Mouse (Mus musculus): ENCODE data around the gene Lyar.

Gene Lyar

DNA sequence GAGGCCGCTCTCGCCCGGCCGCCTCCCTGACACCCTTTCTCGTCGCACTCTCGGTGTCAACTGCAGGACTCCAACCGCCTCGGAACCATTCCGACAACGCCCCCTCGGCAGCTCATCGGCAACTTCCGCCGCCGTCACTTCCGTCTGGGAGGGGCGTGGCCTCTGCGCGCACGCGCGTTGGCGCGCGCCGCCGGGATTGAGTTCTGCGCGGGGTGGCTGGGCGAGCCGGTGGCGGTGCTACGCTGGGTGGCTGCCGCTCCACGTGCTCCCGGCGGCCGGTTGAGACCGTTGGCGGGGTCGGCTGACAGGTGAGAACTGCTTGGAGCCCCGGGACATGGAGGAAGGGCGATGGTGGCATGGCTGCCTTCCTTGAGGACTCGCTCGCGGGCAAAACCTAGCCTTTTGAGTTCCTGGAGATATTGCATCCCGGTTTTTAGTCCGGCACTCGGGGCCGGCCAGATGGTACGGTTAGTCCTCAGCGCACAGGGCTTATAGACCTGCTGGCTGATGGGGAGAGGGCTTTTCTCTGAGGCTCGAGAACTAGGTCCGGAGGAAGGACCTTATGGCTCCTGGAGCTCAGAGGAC, at the start of gene Lyar, which contains the start of gene Zbtb49:
Lyar (plus strand) TSS at position 143 of the 585 bp plus-strand sequence.
Zbtb49 (minus strand) TSS at position 130 of the 585 bp plus-strand sequence.
- DNase-seq (ENCODE audit: low spot score), result peak; percentile 86

DNA sequence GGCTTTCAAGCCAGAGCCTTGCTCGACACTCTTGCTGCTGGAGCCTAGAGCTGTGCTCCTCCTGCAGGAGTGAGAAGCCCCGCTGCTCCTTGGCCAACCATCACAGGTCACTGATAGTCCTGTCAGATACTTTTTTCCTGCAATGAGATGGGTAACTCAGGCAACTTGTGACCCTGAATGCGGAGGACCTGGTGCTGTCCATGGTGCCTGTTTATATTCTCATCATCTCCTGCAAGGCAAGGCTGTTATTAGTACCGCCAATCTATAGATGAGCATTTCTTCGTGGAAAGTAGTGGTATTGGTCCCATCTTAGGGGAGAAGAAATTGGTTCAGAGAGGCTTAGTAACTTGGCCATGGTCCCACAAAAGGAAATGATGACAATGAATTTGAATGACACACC, 46.5 kb upstream of the Lyar start:
- no peak for DNase-seq (ENCODE audit: low spot score)

- no peak for DNase-seq (ENCODE audit: low spot score)
Measured at GRCm38 (mm10) chr5:38174256-38174912, 45.9 kb upstream of the Lyar start.

DNA sequence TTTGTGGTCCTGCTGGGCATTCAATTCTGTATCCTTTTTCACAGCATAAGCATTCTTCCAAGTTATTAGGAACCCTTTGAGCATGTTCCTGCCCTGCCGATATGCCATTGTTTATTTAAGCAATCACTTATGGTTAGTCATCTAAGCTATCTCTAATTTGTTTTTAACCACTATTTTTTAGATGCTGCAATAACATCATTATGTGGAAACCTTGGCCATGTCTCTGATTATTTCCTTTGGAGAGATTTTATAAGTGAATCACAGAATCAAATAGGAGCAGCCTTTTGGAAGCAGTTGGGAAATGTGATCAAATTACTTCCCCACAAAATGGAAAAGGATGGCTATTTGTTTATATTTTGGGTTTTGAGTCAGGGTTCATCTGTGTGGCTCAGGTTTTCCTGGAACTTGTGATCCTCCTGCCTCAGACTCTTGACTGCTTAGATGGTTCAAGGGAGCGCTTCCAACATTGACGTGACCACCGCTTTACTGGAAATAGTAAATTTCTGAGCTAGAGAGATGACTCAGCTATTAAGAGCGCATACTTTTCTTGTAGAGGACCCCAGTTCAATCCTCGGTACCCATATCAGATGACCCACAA, 35.5 kb upstream of the Lyar start:
- no peak for DNase-seq (ENCODE audit: low spot score)

DNA sequence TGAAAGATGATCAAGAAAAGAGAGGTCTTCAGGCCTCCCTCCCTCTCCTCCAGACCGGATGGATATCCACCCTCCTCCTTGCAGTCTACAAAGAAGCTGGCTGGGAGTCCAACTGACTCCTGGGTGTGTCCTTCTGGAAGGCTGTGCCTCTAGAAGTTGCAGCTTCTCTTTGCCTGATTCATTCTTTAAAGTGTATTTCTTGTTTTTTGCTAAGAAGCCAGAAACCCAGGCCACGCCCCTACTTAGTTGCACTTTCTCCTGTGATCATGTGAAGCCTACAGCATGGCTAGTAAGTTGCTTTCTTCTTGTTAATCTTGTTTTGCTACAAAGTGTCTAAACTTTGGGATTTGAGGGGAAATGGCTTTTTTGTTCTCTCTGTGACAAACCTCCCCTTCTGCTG, 33.3 kb upstream of the Lyar start:
- DNase-seq (ENCODE audit: low spot score), result no peak

- no peak for DNase-seq (ENCODE audit: low spot score)
Measured at GRCm38 (mm10) chr5:38190907-38191306, 29.4 kb upstream of the Lyar start.

DNA sequence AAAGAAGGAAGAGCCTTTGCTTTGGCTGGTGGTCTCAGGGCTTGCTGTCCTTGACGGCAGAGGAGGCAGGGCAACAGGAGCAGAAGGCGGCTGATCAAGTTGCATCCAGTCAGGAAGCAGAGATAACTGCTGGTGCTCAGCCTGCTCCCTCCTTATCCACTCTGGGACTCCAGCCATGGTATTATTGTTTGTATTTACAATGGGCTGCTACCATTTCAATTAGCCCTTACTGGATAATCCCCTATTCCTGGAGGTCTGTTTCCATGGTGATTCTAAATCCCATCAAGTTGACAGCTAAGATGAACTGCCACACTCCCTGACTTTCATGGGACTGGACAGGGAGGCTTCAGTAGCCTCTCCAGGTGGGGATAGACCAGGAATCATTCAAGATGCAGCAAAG, 25.3 kb upstream of the Lyar start:
- no peak for DNase-seq (ENCODE audit: low spot score)

GRCm38 (mm10) chr5:38195941-38196340, 24.3 kb upstream of the Lyar start:
- DNase-seq (ENCODE audit: low spot score), result no peak

GRCm38 (mm10) chr5:38196821-38197481, 23.3 kb upstream of the Lyar start:
- DNase-seq (ENCODE audit: low spot score), result no peak

GRCm38 (mm10) chr5:38197482-38197823, 22.8 kb upstream of the Lyar start:
- peak; percentile 78 for DNase-seq (ENCODE audit: low spot score)

- DNase-seq (ENCODE audit: low spot score), result no peak
Measured at GRCm38 (mm10) chr5:38199686-38200085, 20.6 kb upstream of the Lyar start.

GRCm38 (mm10) chr5:38205303-38205726, 15.0 kb upstream of the Lyar start:
- DNase-seq (ENCODE audit: low spot score), result no peak

GRCm38 (mm10) chr5:38208985-38209384, 11.3 kb upstream of the Lyar start:
- no peak for DNase-seq (ENCODE audit: low spot score)

DNA sequence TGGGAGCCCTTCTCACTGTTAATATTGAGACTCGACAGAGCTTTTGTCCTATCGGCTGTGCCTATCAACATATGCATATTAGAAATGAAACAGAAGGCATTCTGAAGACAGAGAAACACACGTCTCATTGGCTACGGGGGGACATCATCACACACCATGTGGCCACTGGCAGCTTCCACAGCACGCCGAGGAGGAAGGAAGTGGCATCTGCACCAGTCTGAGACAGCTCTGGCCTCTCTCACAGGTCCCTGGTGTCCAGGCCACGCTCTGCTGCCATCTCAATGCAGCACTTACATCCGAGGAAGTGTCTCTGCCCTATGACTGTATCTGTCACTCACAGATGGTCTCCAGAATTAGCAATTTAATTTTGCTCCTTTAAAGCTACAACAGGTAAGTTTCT, 8.6 kb upstream of the Lyar start:
- DNase-seq (ENCODE audit: low spot score), result no peak

- DNase-seq (ENCODE audit: low spot score), result no peak
Measured at GRCm38 (mm10) chr5:38213009-38213408, 7.3 kb upstream of the Lyar start.

DNA sequence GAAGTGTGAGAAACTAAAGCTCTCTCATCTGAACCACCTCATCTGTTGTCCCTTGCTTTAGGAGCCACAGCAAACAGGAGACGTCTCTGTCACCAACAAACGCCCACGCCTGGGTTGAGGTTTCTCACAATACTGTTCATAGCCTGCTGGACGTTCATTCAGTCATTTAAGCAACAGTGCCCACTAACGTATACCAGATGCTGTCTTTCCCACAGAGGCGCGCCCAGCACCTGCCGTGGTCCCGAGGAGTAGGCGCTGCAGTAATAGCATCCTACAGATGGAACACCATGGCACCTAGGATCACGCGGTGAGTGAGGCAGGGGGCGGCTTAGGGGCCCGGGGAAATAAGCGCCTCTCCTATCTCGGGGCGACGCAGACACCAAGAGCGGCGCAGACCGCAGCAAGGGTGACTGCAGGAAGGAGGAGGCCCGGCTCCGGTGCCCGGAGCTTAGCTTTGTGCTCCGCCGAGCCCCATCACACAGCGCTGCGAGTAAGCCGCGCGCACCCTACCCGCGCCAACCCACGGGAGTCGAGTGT, 431 bp upstream of the Lyar start:
- DNase-seq (ENCODE audit: low spot score), result peak; percentile 32

- DNase-seq (ENCODE audit: low spot score), result no peak
Measured at GRCm38 (mm10) chr5:38235422-38235821, 15.2 kb downstream of the Lyar start.

DNA sequence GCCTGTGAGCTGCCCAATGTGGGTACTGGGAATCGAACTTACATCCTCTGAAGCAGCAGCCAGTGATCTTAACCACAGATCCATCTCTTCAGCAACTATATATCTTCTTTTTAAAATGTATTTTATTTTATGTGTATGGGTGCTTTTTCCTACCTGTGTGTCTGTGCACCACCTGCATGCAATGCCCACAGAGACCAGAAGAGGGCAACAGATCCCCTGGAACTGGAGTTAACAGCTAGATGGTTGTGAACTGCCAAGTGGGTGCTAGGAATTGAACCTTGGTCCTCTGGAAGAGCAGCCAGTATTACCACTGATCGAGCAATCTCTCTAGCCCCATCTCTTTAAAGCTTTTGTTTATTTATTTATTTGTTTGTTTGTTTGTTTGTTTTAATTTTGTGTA, 16.4 kb downstream of the Lyar start:
- DNase-seq (ENCODE audit: low spot score), result no peak

- no peak for DNase-seq (ENCODE audit: low spot score)
Measured at GRCm38 (mm10) chr5:38240727-38241472, 20.6 kb downstream of the Lyar start.

- DNase-seq (ENCODE audit: low spot score), result no peak
Measured at GRCm38 (mm10) chr5:38241473-38241834, 21.2 kb downstream of the Lyar start.

DNA sequence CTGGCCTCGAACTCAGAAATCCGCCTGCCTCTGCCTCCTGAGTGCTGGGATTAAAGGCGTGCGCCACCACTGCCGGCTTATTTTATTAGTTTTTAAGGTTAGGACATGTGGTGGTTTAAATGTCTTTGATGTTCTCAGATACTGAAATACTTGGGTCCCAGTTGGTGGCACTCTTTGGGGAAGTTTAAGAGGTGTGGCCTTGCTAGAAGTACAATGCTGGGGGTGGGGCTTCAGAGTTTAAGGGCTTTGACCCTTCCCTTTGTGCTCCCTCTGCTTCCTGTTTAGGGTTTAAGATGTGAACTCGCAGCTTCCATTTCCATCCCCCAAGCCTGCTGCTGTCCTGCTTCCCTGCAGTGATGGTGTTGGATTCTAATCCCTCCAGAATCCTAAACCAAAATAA, 21.7 kb downstream of the Lyar start:
- DNase-seq (ENCODE audit: low spot score), result no peak

- DNase-seq (ENCODE audit: low spot score), result no peak
Measured at GRCm38 (mm10) chr5:38255195-38255594, 34.9 kb downstream of the Lyar start.
